Comparison of ENCODE assay signal across 9 mouse cellular contexts in genomic region chr2:28622521-28623124, GRCm38 (mm10). TPM values are rescaled to one million over a fixed set of nuclear protein-coding genes. Genes with fewer than 3 reads are reported as not detected.
A peak's percentile ranks its signal among the peaks of the same experiment; 100 is the strongest.
DNase-seq lines count a peak whose midpoint lies in the region; ATAC-seq lines count a peak whose summit lies in the region.
"Had no signal": no experiment of that assay in that cellular context is flagged by ENCODE, and none has a peak within 500 bp of the region (broad histone marks: within the 10 kb centered on the region; RNA-seq: fewer than 3 reads in every experiment).

No protein-coding gene starts in this region.

- no peak overlapping the region for H3K9ac ChIP-seq in kidney, embryonic 16.5 days (replicated peaks; ENCODE audit: low read length)

- H3K36me3 ChIP-seq in kidney, embryonic 16.5 days (ENCODE audit: insufficient read depth, low read length) = no peaks in the 10 kb centered on the region

- H3K4me1 ChIP-seq in kidney, embryonic 16.5 days (ENCODE audit: insufficient read depth, low read length) = peaks cover 8% of the 10 kb centered on the region

- H3K4me2 ChIP-seq in kidney, embryonic 16.5 days (replicated peaks; ENCODE audit: low read depth, low read length) = no peak overlapping the region

- no peak; the same call in 1 of the 2 replicates for ATAC-seq in kidney, embryonic 16.5 days (ENCODE audit: low FRiP score, low TSS enrichment)
- ATAC-seq in frontal cortex, adult (ENCODE audit: low TSS enrichment) = no peak

- no peaks in the 10 kb centered on the region for H3K9me3 ChIP-seq in kidney, embryonic 16.5 days (ENCODE audit: low read length)

- peaks cover 17% of the 10 kb centered on the region for H3K27me3 ChIP-seq in kidney, embryonic 16.5 days (ENCODE audit: insufficient read depth, low read length)

- H3K4me3 ChIP-seq in kidney, embryonic 16.5 days (ENCODE audit: low read length) = no peak overlapping the region

- DNase-seq in adrenal gland, postnatal 10 days = peak; percentile 53
- DNase-seq in adrenal gland, adult 8-10 months = no peak
- DNase-seq in kidney, postnatal 14 days = peak; percentile 52
- DNase-seq in adrenal gland, postnatal 25 days = peak; percentile 35
- peak; percentile 30 to 76 for DNase-seq in kidney, postnatal 36 days
- peak; percentile 24 to 58 for DNase-seq in natural killer cell, adult 2 months (ENCODE audit: low spot score in 2 of 2)

- H3K27ac ChIP-seq in kidney, embryonic 16.5 days (ENCODE audit: low read length) = no peak overlapping the region

- 19% methylated on average over 10 of the region's 10 CpGs for WGBS in kidney, embryonic 16.5 days

RNA-seq across cellular contexts. Expression of gene Gfi1b, which starts 0.8 kb away (rescaled TPM):
- total RNA-seq in adrenal gland, postnatal 10 days (2021) = 1 to 10 TPM in 1 of 2 experiments, under 1 TPM in 1; 0.66 to 4.4 TPM
- total RNA-seq in adrenal gland, adult 8-10 months (2022) = not detected
- 0.33 and 0.42 TPM in 2 replicates for polyA plus RNA-seq in kidney, embryonic 16.5 days (2015; fragmentation: Nextera tagmentation; extraction: Ambion mirVana)
- not detected in 2 replicates for total RNA-seq in adrenal gland, postnatal 25 days (2021)

RNA-seq across cellular contexts. Expression of gene Tsc1, which starts 18.4 kb away (rescaled TPM):
- 10 to 100 TPM; 15.5 to 20.7 TPM for total RNA-seq in adrenal gland, postnatal 10 days (2021)
- 10 to 100 TPM; 20.0 to 30.8 (median 25.2) TPM for total RNA-seq in adrenal gland, adult 8-10 months (2022)
- 23.1 and 23.3 TPM in 2 replicates for polyA plus RNA-seq in kidney, embryonic 16.5 days (2015; fragmentation: Nextera tagmentation; extraction: Ambion mirVana)
- total RNA-seq in adrenal gland, postnatal 25 days (2021) = 22.3 and 22.8 TPM in 2 replicates

RNA-seq across cellular contexts. Expression of gene Gtf3c5, which starts 39.1 kb away (rescaled TPM):
- 10 to 100 TPM; 15.5 to 21.5 TPM for total RNA-seq in adrenal gland, postnatal 10 days (2021)
- 10 to 100 TPM; 21.4 to 26.3 (median 23.4) TPM for total RNA-seq in adrenal gland, adult 8-10 months (2022)
- polyA plus RNA-seq in kidney, embryonic 16.5 days (2015; fragmentation: Nextera tagmentation; extraction: Ambion mirVana) = 48.5 and 49.7 TPM in 2 replicates
- total RNA-seq in adrenal gland, postnatal 25 days (2021) = 22.3 and 24.4 TPM in 2 replicates

RNA-seq across cellular contexts. Expression of gene Cel, which starts 59.4 kb away (rescaled TPM):
- total RNA-seq in adrenal gland, postnatal 10 days (2021) = under 1 TPM in 1 of 2 experiments, not detected in 1; 0.15 TPM
- not detected for total RNA-seq in adrenal gland, adult 8-10 months (2022)
- not detected in 2 replicates for polyA plus RNA-seq in kidney, embryonic 16.5 days (2015; fragmentation: Nextera tagmentation; extraction: Ambion mirVana)
- 0.24 TPM in 1 of 2 replicates, not detected in the other for total RNA-seq in adrenal gland, postnatal 25 days (2021)
- polyA plus RNA-seq: stomach, embryonic 14.5 days had no signal
